Mouse (Mus musculus) ES-E14 (cell line): ENCODE results near the gene Fhad1. TPM values are rescaled to one million over a fixed set of nuclear protein-coding genes. Genes with fewer than 3 reads are reported as not detected.

Experiments used
- DNase-seq: peaks from one replicate; pipeline ENCODE4 v3.0.0-alpha.2; 2013; ENCODE audit warnings: low read depth, low spot score
- H3K27ac ChIP-seq: 2 replicates; pipeline ENCODE4 v1.5.1; 2012; ENCODE audit warnings: low read depth, mild to moderate bottlenecking, low read length, moderate library complexity, mixed read lengths; ENCODE audit not compliant: poor library complexity, insufficient read depth, severe bottlenecking
- H3K36me3 ChIP-seq: 2 replicates; pipeline ENCODE4 v1.6.1; 2012; ENCODE audit warnings: mild to moderate bottlenecking, low read length, moderate library complexity, mixed read lengths; ENCODE audit not compliant: control insufficient read depth, poor library complexity, insufficient read depth, severe bottlenecking
- H3K4me1 ChIP-seq, 2 experiments: fragments of 150-350 bp in 1 of 2; sonication (generic) in 1 of 2; 2 replicates each; pipeline ENCODE4 v1.6.1; 2012; ENCODE audit warnings: low read length in 2 of 2, mild to moderate bottlenecking in 1 of 2, mixed read lengths in 1 of 2; ENCODE audit not compliant: control insufficient read depth in 2 of 2, insufficient read depth in 2 of 2, poor library complexity in 1 of 2
- H3K4me3 ChIP-seq, 2 experiments: fragments of 150-350 bp in 1 of 2; sonication (generic) in 1 of 2; 2 replicates each; pipeline ENCODE4 v1.5.1; 2012; ENCODE audit warnings: low read length in 2 of 2, low read depth in 1 of 2, mild to moderate bottlenecking in 1 of 2, mixed read lengths in 1 of 2; ENCODE audit not compliant: insufficient read depth in 1 of 2, poor library complexity in 1 of 2, severe bottlenecking in 1 of 2
- H3K9ac ChIP-seq: 2 replicates; pipeline ENCODE4 v1.6.1; 2012; ENCODE audit warnings: low read depth, mild to moderate bottlenecking, low read length, mixed read lengths; ENCODE audit not compliant: poor library complexity, insufficient read depth, severe bottlenecking
- H3K9me3 ChIP-seq: fragments of 150-350 bp; sonication (generic); 2 replicates; pipeline ENCODE4 v1.6.1; 2012; ENCODE audit warnings: low read depth, mild to moderate bottlenecking, low read length; ENCODE audit not compliant: control insufficient read depth, insufficient read depth
- CHD2 ChIP-seq: IDR thresholded peaks from 2 replicates; pipeline ENCODE4 v1.6.1; 2014; ENCODE audit warnings: mild to moderate bottlenecking, low read depth, low read length, inconsistent platforms
- HCFC1 ChIP-seq: IDR thresholded peaks from 2 replicates; pipeline ENCODE4 v1.6.1; 2012; ENCODE audit warnings: low read length, inconsistent platforms, borderline replicate concordance; ENCODE audit not compliant: insufficient read depth
- MAFK ChIP-seq: IDR thresholded peaks from 2 replicates; pipeline ENCODE4 v1.6.1; 2014; ENCODE audit warnings: mild to moderate bottlenecking, low read depth, low read length, inconsistent platforms; ENCODE audit not compliant: insufficient read depth
- ZC3H11A ChIP-seq: IDR thresholded peaks from 2 replicates; pipeline ENCODE4 v1.6.1; 2012; ENCODE audit warnings: low read depth, mild to moderate bottlenecking, inconsistent platforms, low read length, borderline replicate concordance
- ZNF384 ChIP-seq: IDR thresholded peaks from 2 replicates; pipeline ENCODE4 v1.6.1; 2012; ENCODE audit warnings: low read depth, low read length, inconsistent platforms
- in situ Hi-C, 2 experiments: fragments of 600-800 bp; cut with MboI; formaldehyde crosslinking; loops; one replicate each; pipeline ENCODE4 v1.15.1; 2025; ENCODE audit warnings: low sequenced_read_pairs in 2 of 2, inconsistent platforms in 1 of 2; ENCODE audit not compliant: unreplicated experiment in 2 of 2
- total RNA-seq: library from RNA; depleted of rRNA; stranded (reverse); fragments of 300-350 nt; gene quantifications from 2 replicates; pipeline ENCODE4 v1.2.3, GENCODE M21; 2012; rRNA removed

The Fhad1 gene
- total RNA-seq: 0.49 and 0.74 TPM in 2 replicates

DNA sequence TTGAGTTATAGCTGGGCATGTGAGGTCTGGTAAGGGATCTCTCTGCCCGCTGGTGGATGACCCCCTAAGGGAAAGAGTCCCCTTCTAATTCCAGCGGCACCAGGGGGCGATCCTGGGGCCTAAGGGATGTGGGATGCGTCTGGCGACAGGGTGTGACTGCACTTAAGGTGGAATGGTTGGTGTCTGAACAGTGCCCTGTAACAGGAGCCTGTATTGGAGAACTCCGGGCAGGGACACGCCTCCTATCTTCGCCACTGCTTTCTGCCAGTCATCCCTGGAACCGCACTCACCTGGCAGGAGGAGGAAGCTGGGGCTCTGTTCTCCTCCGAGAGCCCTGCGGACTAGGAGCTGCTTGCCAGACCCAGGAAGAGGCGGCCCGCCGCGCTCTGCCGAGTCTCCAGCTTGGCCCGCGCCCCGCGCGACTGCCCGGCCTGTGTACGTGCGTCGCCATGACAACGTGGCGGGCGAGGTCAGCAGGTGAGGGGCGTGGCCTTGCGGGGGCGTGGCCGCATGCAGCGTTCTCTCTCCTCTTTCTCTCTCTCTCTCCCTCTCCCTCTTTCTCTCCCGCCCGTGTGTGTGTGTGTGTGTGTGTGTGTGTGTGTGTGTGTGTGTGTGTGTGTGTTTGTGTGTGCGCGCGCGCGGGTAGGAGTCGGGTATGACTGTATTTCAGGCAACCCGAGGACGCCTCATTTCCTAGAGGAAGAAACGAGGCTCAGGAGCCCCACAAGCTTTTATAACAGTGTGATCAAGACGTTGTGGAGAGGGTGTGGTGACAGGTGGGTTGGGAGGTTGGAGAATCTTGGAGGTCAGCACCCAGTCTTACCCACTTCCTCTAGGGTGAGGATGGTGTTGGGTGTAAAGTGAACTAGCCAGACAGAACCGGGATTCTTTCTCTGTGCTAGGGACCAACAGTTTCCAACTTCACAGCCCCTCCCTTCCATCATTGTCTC is at the start of gene Fhad1:
Gene Fhad1, minus strand, starts transcription at position 424 of the 950 bp plus-strand sequence.
- Histone ChIP-seq H3K4me3 (peak within 1 kb of the TSS; percentile 60 to 68), H3K36me3 (no peaks in the 10 kb centered on the region), H3K9ac (0 out of 2 replicates have a peak within 1 kb of the TSS, but pooled peaks have one; percentile 49), H3K27ac (no peak within 1 kb of the TSS; the same call in 1 of the 2 replicates), H3K4me1 (peaks cover 0 to 13% of the 10 kb centered on the region in 2 experiments; a peak in 2 of 4 replicates), H3K9me3 (no peaks in the 10 kb centered on the region)
- peak; percentile 69 for DNase-seq
- TF ChIP-seq HCFC1: no peak
- TF ChIP-seq MAFK: no peak
- TF ChIP-seq ZC3H11A: no peak
- no peak for TF ChIP-seq CHD2
- TF ChIP-seq ZNF384: no peak
- in situ Hi-C loops: no loop called here

DNA sequence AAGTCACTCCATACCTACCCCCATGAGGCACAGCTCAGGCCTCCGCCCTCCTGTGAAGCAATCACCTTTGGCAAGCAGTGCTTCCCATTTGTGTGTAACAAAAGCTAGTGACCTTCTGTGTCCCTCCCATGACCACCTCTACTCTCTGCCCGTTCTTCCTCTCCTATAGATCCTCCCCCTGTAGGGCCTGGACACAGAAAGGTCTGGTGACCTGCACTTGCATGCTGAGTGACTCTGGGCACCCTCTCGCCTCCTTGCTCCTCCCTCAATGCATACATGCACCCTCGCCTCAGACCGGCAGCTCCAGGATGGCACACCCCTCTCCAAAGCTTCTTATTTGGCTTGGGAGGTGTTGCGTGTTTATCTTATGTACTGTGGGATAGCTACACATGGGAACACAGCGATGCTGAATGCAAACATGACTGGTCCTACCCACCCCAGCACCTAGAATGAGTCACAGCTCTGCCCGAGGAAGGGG is 48.2 kb upstream of the Fhad1 start:
- DNase-seq: no peak
- no peaks in the 10 kb centered on the region for H3K36me3 ChIP-seq
- H3K4me1 ChIP-seq: peaks cover 41 to 61% of the 10 kb centered on the region in 2 experiments
- no peak for TF ChIP-seq ZNF384
- TF ChIP-seq MAFK: no peak
- no peak for TF ChIP-seq ZC3H11A
- TF ChIP-seq HCFC1: no peak
- no peak for TF ChIP-seq CHD2
- in situ Hi-C loops: no loop called here
- no peak overlapping the region for H3K27ac ChIP-seq
- H3K4me3 ChIP-seq: no peak overlapping the region
- no peaks in the 10 kb centered on the region for H3K9me3 ChIP-seq
- H3K9ac ChIP-seq: no peak overlapping the region

- H3K36me3 ChIP-seq: no peaks in the 10 kb centered on the region
- in situ Hi-C loops: no loop called here
- H3K4me3 ChIP-seq: no peak overlapping the region
- no peak overlapping the region for H3K9ac ChIP-seq
- H3K4me1 ChIP-seq: peaks cover 29 to 51% of the 10 kb centered on the region in 2 experiments
- H3K9me3 ChIP-seq: no peaks in the 10 kb centered on the region
- DNase-seq: no peak
- peak overlapping the region; percentile 46; the same call in 1 of the 2 replicates for H3K27ac ChIP-seq
- TF ChIP-seq ZNF384 (no peak), ZC3H11A (no peak), CHD2 (no peak), HCFC1 (no peak), MAFK (no peak)
Observed at GRCm38 (mm10) chr4:142061485-142062240, 46.8 kb upstream of the Fhad1 start.
